Mouse (Mus musculus) heart, postnatal 0 days (tissue): ENCODE measurements around the gene Tns1.

Experiments used
- CTCF ChIP-seq: IDR thresholded peaks from 2 replicates; pipeline ENCODE4 v1.5.1; 2016; ENCODE audit warnings: antibody characterized with exemption, control low read depth, low read depth
- EP300 ChIP-seq: IDR thresholded peaks from 2 replicates; pipeline ENCODE4 v1.6.1; 2016; ENCODE audit warnings: antibody characterized with exemption, low read depth

GRCm38 (mm10) chr1:74155435-74156012 lies 31.3 kb upstream of the Tns1 start:
- TF ChIP-seq CTCF (no peak), EP300 (no peak)
